13 mouse cellular contexts compared by ENCODE assay signal in genomic region chr3:14877251-14877909, GRCm38 (mm10). TPM values are rescaled to one million over a fixed set of nuclear protein-coding genes. Genes with fewer than 3 reads are reported as not detected.
DNase-seq lines count a peak whose midpoint lies in the region; ATAC-seq and TF ChIP-seq lines count a peak whose summit lies in the region.
"Had no signal": no experiment of that assay in that cellular context is flagged by ENCODE, and none has a peak within 500 bp of the region (broad histone marks: within the 10 kb centered on the region; RNA-seq: fewer than 3 reads in every experiment).

No protein-coding gene starts in this region.

- H3K4me1 ChIP-seq in kidney, embryonic 15.5 days, result no peaks in the 10 kb centered on the region
- H3K4me1 ChIP-seq in bone marrow, adult 2 months (ENCODE audit: control insufficient read depth, insufficient read depth, low read length), result no peaks in the 10 kb centered on the region; the same call in 1 of the 2 replicates
- H3K4me1 ChIP-seq in intestine, embryonic 16.5 days (ENCODE audit: control insufficient read depth, insufficient read depth, low read length), result no peaks in the 10 kb centered on the region
- H3K4me1 ChIP-seq in kidney, adult 2 months (ENCODE audit: control insufficient read depth, insufficient read depth, low read length), result no peaks in the 10 kb centered on the region
- H3K4me1 ChIP-seq: hindbrain, embryonic 10.5 days; neural tube, embryonic 13.5 days had no signal

- no peak for TF ChIP-seq CTCF in bone marrow, adult 2 months (IDR thresholded peaks at IDR 0.05; ENCODE audit: control insufficient read depth, insufficient read depth, low read length)
- no peak for TF ChIP-seq CTCF in kidney, adult 2 months (conservative IDR thresholded peaks at IDR 0.05; ENCODE audit: insufficient read depth, insufficient read length, low read depth, low read length)

- H3K27me3 ChIP-seq in kidney, embryonic 15.5 days, result no peaks in the 10 kb centered on the region
- H3K27me3 ChIP-seq in intestine, embryonic 16.5 days (replicated peaks; ENCODE audit: control insufficient read depth, insufficient read depth, low read length), result no peaks in the 10 kb centered on the region
- H3K27me3 ChIP-seq in kidney, adult 2 months (replicated peaks; ENCODE audit: control insufficient read depth, insufficient read depth, low read length), result no peaks in the 10 kb centered on the region
- H3K27me3 ChIP-seq: neural tube, embryonic 13.5 days had no signal

- H3K27ac ChIP-seq in kidney, embryonic 15.5 days, result no peak overlapping the region
- H3K27ac ChIP-seq in bone marrow, adult 2 months (ENCODE audit: control insufficient read depth, insufficient read depth, low read depth, low read length, poor library complexity), result peak overlapping the region; percentile 83; the same call in 1 of the 2 replicates
- H3K27ac ChIP-seq in intestine, embryonic 16.5 days (ENCODE audit: low read length), result no peak overlapping the region
- H3K27ac ChIP-seq in kidney, adult 2 months (ENCODE audit: insufficient read depth, low read depth, low read length), result no peak overlapping the region
- H3K27ac ChIP-seq: hindbrain, embryonic 10.5 days; layer of hippocampus, adult 2 months; neural tube, embryonic 13.5 days had no signal

- no peak overlapping the region for H3K4me3 ChIP-seq in kidney, embryonic 15.5 days (replicated peaks)
- no peak overlapping the region for H3K4me3 ChIP-seq in bone marrow, adult 2 months (replicated peaks; ENCODE audit: control insufficient read depth, low read depth, low read length)
- H3K4me3 ChIP-seq in intestine, embryonic 16.5 days (ENCODE audit: low read length), result no peak overlapping the region
- no peak overlapping the region for H3K4me3 ChIP-seq in kidney, adult 2 months (ENCODE audit: insufficient read depth, low read depth, low read length)
- H3K4me3 ChIP-seq: hindbrain, embryonic 10.5 days; layer of hippocampus, adult 2 months; neural tube, embryonic 13.5 days had no signal

- ATAC-seq in kidney, embryonic 15.5 days (replicated peaks; ENCODE audit: low FRiP score), result 0 out of 2 replicates have a peak, but pooled peaks have one; percentile 68
- ATAC-seq in intestine, embryonic 16.5 days, result peak; percentile 65
- peak; percentile 70 for ATAC-seq in megakaryocyte-erythroid progenitor cell, adult 5-6 weeks (replicated peaks; ENCODE audit: low FRiP score, low TSS enrichment, poor library complexity, severe bottlenecking)

- TF ChIP-seq POLR2A in bone marrow, adult 2 months (IDR thresholded peaks at IDR 0.05; ENCODE audit: borderline replicate concordance, control insufficient read depth, low read depth, low read length), result no peak
- TF ChIP-seq POLR2A in kidney, adult 2 months (IDR thresholded peaks at IDR 0.05; ENCODE audit: low read depth, low read length), result no peak

- no peak overlapping the region for H3K4me2 ChIP-seq in kidney, embryonic 15.5 days
- H3K4me2 ChIP-seq in intestine, embryonic 16.5 days (ENCODE audit: low read depth, low read length), result no peak overlapping the region
- H3K4me2 ChIP-seq: neural tube, embryonic 13.5 days had no signal

- 87% methylated on average over 7 of the region's 7 CpGs for WGBS in kidney, embryonic 15.5 days
- WGBS in bone marrow, adult 2 months, result 42% methylated on average over 7 of the region's 7 CpGs
- 83% methylated on average over 7 of the region's 7 CpGs for WGBS in intestine, embryonic 16.5 days
- WGBS in kidney, adult 2 months, result 90% methylated on average over 7 of the region's 7 CpGs

- H3K9ac ChIP-seq in kidney, embryonic 15.5 days, result no peak overlapping the region
- H3K9ac ChIP-seq in intestine, embryonic 16.5 days (ENCODE audit: low read depth, low read length), result no peak overlapping the region
- H3K9ac ChIP-seq: neural tube, embryonic 13.5 days had no signal

- no peak for DNase-seq in kidney, adult 9 months
- DNase-seq in kidney, adult 2 months, result no peak
- DNase-seq in ovary, postnatal 10 days (ENCODE audit: low spot score), result no peak
- DNase-seq: kidney, adult 18-20 months; lung, postnatal 10 days; thymus, postnatal 25 days had no signal

- H3K9me3 ChIP-seq in kidney, embryonic 15.5 days (replicated peaks), result no peaks in the 10 kb centered on the region
- no peaks in the 10 kb centered on the region for H3K9me3 ChIP-seq in intestine, embryonic 16.5 days (ENCODE audit: control insufficient read depth, low read length)
- H3K9me3 ChIP-seq: hindbrain, embryonic 10.5 days; neural tube, embryonic 13.5 days had no signal

- no peaks in the 10 kb centered on the region for H3K36me3 ChIP-seq in kidney, embryonic 15.5 days
- H3K36me3 ChIP-seq in intestine, embryonic 16.5 days (ENCODE audit: control insufficient read depth, insufficient read depth, low read length), result no peaks in the 10 kb centered on the region
- no peaks in the 10 kb centered on the region for H3K36me3 ChIP-seq in kidney, adult 2 months (ENCODE audit: control insufficient read depth, insufficient read depth, low read length)
- H3K36me3 ChIP-seq: hindbrain, embryonic 10.5 days; neural tube, embryonic 13.5 days had no signal

RNA-seq across cellular contexts. Expression of gene Car2, which starts 8.7 kb away (rescaled TPM):
- 82.4 and 87.0 TPM in 2 replicates for polyA plus RNA-seq in kidney, embryonic 15.5 days (2015; fragmentation: Nextera tagmentation; extraction: Ambion mirVana)
- 455 and 1,276 TPM in 2 replicates for polyA plus RNA-seq in bone marrow, adult 2 months (2011; ENCODE audit: insufficient read depth, insufficient read length, low replicate concordance, missing spikeins)
- 47.1 and 83.2 TPM in 2 replicates for polyA plus RNA-seq in intestine, embryonic 16.5 days (2015; fragmentation: Nextera tagmentation; extraction: Ambion mirVana)
- 2,184 and 2,475 TPM in 2 replicates for total RNA-seq in megakaryocyte-erythroid progenitor cell, adult 5-6 weeks (2014; fragmentation: Nextera tagmentation)
- total RNA-seq in megakaryocyte-erythroid progenitor cell, adult 5-6 weeks (2017), result 1,680 and 1,983 TPM in 2 replicates
- 1,535 and 1,611 TPM in 2 replicates for polyA plus RNA-seq in kidney, adult 2 months (2012; rRNA removed)

RNA-seq across cellular contexts. Expression of gene Car3, which starts 14.1 kb away (rescaled TPM):
- polyA plus RNA-seq in kidney, embryonic 15.5 days (2015; fragmentation: Nextera tagmentation; extraction: Ambion mirVana), result 18.8 and 39.6 TPM in 2 replicates
- polyA plus RNA-seq in bone marrow, adult 2 months (2011; ENCODE audit: insufficient read depth, insufficient read length, low replicate concordance, missing spikeins), result 19.2 and 25.4 TPM in 2 replicates
- 2.4 and 5.9 TPM in 2 replicates for polyA plus RNA-seq in intestine, embryonic 16.5 days (2015; fragmentation: Nextera tagmentation; extraction: Ambion mirVana)
- total RNA-seq in megakaryocyte-erythroid progenitor cell, adult 5-6 weeks (2014; fragmentation: Nextera tagmentation), result 4.6 and 5.3 TPM in 2 replicates
- total RNA-seq in megakaryocyte-erythroid progenitor cell, adult 5-6 weeks (2017), result 4.3 and 10.5 TPM in 2 replicates
- 359 and 491 TPM in 2 replicates for polyA plus RNA-seq in kidney, adult 2 months (2012; rRNA removed)
